Mouse (Mus musculus) megakaryocyte, embryonic 14.5 days (primary cell): ENCODE measurements around the gene March5.

Source experiments
- FLI1 ChIP-seq: IDR thresholded peaks from 2 replicates; pipeline ENCODE4 v1.6.1; 2012; ENCODE audit warnings: low read length, inconsistent platforms, mixed read lengths
- GATA1 ChIP-seq: IDR thresholded peaks from 3 replicates; pipeline ENCODE4 v1.6.1; 2012; ENCODE audit warnings: mixed read lengths, low read length, inconsistent platforms, borderline replicate concordance

DNA sequence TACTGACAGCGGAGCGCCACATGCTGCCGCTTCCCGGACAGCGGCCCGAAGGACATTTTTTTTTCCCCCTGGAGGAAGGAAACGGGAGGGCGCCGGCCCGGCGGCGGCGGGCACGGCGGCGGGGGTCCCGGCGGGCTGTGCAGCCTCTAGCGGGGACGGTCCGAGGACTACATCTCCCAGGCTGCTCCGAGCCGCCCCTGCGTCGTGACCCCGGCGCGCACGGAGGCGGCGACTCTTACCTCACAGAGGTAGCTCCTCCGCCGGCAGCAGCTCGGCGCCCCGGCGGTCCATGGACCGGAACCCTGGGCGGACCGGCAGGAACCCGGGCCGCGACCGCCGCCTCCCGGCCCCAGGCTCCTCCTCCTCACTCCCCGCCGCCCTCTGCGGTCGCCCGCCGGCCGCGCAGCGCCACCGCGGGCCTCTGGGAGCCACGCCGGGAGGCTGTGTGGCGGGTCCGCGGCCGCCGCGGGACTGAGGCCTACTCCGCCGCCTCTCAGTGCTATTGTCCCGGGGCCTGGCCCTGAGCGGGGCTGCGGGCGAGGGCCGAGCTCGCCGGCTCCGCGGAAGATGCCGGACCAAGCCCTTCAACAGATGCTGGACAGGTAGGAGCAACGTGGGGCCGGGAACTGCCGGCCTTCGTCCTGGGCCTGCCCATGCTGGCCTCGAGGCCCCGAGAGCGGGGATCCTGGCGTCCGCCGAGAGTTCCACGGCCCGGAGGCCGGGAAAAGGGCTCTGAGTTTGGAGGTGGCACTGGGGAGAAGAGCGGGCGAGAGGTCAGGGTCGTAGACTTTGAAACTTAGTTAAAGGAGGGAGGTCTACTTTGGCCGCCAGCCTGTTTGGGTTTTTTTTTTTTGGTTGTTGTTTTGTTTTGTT lies at the start of gene March5:
- TF ChIP-seq GATA1 = no peak
- TF ChIP-seq FLI1 = no peak
